Mouse (Mus musculus) thymus, postnatal 10 days (tissue): ENCODE measurements around the gene Hrasls5.

ENCODE experiments used
- DNase-seq, 2 experiments: peaks; one replicate each; pipeline ENCODE4 v3.0.0; 2021; ENCODE audit warnings: low spot score in 2 of 2

Gene Hrasls5

DNA sequence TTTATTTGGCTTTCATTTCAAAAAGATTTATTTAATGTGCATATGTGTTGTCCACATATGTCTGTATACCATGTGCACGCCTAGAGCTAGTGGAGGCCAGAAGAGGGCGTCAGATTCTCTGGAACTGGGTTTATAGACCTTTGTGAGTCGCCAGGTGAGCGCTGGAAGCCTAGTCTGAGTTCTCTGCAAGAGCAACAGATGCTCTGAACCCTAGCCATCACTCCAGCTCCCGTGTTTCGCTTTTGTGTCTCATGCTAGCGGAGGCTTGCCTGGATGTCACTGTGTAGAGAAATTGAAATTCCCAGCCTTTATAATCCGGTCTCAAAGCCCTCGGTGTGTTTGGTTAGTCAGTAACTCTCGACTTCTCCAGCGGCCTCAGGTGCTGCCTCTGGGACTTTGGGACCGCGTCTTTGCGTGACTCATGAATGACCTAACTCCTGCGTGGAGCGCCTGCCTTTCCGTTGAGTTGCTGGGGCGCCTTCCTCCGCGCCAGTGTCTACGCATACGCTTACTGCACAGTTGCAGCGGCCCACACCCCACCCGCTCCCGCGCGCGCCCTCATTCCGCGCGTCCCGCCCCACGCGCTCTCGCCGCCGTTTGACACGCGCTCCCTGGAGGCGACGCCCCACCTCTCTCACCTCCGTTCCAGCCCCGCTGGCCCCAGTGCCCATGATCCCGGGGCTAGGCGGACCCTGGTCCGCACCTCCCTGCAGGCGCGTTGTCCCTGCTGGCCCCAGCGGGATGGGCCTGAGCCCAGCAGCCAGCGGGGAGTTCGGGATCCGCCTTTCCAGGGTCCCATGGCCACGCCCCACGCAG is at the start of gene Hrasls5:
Hrasls5 (plus strand) TSS at position 600 of the 816 bp plus-strand sequence.
- no peak for DNase-seq

DNA sequence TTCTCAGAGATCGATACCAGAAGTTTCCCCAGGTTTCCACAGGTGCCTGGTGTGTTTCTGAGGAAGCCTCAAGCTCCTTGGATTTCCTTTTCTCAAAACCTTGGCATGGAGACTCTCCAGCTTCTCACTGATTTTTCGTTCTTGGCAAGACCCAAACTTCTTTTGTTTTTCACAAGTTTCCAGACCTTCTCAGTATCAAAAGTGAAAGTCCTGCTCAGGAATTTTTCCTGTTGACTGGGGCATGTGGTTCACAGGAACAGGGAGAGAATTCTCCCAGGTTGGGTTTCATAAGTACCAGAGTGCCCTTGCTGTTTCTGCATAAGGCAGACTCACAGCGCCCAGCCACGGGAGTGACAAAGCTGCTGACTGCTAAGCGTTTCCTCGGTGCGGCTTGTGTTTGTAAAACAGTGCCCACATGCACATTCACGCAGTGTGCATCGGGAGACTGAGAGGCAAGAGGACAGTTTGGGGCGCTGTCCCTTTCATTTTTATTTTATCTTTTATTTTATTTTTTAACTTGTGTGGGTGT is 49.7 kb upstream of the Hrasls5 start:
- no peak for DNase-seq

DNA sequence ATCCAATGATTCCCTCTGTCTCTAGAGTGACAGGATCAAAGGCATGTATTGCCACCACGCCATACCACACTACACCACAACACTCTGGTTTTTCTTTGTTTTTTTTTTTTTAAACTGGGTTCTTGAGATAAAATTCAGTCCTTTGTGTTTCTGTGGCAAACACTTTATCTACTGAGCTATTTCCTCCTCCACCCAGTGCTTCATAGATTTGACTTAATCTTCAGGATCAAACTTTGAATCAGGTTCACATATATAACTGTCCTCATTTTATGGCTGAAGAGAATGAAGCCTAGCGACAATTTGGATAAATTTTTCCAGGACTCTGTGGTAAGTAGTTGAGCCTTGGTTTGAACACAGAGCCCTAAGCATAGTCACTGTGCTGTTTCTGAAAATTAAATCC is 48.7 kb upstream of the Hrasls5 start:
- DNase-seq = no peak

DNA sequence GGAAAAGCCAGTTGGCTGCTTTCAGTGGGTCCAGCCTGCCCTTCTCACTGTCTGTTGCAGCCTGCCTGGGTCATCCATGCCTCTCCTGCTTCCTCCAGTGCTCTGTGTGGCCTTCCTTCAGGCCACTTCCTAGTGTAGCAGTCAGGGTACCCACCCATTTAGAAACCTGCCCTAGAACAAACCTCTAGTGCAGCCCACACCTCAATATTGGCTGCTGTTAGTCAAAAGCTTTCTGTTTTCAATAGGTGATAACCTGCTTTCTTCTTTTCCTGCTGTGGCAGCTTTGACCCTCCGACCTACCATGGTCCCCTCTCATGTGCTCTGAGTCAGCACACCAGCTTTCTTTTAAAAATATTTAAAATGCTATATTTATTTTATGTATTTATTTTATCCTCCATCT is 47.9 kb upstream of the Hrasls5 start:
- no peak for DNase-seq

DNA sequence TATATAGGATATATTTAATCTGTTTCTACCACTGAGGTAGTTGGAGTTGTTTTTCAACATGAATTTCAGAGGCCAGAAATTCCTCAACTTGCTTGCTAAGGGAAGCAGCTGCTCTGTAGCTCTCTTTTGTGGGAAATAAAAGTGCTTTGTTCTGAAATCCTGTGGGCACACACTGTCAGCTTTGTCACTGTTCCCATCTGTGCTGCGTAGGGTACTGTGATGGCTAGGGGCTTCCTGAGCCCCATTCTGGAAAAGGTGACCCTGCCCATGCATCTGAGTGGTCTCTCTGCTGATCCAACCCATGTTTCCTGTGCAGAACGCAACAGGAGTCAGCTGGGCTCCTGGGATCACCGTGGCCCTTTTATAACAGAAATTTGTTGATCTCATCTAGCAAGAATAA is 45.5 kb upstream of the Hrasls5 start:
- no peak for DNase-seq

DNA sequence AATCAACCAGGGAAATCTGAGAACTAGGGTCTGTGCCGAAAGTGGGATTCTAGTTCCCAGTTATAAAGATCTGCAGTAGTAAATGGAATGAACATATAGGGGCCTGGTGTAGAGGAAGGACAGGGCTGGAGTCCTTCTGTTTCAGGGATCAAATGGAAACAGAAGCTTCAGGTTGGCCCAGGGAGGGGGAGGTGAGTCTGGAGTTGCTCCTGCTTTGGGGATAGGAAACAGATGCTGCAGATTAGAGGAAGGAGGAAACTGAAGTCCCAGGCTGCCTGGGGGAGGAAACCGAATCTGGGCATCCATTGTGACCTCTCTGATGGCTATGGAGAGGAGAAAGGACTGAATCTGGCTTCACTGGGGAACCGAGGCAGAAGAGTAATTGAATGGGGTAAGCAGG is 44.0 kb upstream of the Hrasls5 start:
- no peak for DNase-seq

DNA sequence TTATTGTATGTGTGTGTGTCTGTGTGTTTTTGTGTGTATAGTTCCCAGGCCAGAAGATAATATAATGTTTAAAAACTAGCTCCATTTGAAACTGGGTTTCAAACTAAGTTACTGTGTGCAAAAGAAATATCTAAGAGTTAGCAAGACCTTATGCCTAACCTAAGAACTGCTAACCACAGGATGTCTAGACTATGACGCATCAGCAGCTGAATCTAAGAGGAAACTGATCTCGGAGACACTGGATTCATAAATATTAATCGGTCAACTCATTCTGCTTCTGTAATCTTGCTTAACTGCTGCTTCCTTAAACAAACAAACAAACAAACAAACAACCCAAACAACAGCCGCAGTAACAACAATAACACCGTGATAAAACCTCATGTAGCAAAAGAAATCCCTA is 42.7 kb upstream of the Hrasls5 start:
- DNase-seq = no peak

DNA sequence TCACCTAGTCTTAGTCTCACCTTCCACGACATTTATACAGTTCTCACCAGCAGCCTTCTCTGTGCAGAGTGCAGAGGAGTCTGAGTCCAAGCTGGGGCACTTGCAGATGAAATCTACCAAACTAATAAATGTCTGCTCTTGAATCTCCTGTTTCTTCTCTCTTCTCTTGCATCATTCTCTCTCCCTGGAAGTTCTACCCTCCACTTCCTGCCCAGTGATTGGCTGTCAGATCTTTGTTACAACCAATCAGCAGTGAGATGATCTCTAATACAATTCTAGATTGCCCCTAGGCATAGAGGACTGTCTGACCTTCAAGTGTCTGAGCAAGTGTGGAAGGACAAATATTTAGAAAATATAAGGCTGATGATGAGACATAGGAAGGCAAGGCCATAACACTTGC is 36.2 kb upstream of the Hrasls5 start:
- DNase-seq = no peak

DNA sequence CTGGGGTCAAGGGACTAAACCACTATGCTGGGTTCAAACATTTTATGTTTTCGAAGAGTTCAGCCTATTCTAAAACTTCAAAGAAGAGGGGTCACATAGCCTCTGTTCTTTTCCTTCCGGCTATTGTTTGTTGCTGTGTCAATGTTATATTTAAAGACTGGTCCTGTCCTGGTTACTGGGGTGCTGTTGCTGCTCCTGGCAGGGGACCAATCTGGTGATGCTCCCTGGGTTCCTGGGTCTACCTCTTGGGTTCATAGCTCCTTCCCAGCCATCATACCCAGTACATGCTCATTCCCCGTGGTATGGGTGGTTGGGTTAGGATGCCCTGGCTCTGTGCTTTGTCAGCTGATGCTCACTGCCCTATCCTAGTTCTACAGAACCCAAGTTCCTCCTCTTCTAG is 34.6 kb upstream of the Hrasls5 start:
- DNase-seq = no peak

DNA sequence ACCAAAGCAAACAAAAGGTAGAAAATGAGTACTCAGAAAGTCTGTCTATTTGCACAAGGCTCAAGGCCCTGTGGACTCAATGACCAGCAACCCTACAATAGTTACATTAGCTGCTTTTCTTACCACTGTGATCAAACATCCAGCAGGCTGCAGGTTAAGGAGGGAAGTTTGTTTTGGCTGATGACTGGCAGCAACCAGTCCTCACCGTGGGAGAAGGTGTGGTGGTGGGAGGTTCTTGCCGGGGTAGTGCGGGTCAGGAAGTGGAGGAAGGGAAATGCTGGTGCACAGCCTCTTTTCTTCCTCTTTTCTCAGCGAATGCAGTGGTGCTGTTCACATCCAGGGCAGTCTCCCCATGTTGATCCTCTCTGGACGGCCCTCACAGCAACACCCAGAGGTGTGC is 31.3 kb upstream of the Hrasls5 start:
- DNase-seq = no peak

DNA sequence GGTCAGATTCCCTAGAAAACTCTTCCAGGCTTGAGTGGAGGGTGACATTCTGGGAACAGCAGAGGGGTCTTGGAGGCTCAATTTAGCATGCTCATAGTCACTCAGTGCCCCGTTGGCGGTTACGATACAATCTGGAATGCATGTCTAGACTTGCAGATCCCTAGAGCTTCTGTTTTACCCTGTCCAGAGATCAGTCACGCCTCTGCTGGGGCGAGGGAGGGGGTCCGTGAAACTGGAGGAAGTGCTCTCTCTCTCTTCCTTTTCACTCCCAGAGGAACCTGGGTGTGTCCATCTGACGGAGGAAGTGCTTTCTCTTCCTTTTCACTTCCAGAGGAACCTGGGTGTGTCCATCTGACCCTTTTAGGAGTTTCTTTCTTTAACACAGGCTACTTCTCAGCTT is 29.2 kb upstream of the Hrasls5 start:
- no peak for DNase-seq

DNA sequence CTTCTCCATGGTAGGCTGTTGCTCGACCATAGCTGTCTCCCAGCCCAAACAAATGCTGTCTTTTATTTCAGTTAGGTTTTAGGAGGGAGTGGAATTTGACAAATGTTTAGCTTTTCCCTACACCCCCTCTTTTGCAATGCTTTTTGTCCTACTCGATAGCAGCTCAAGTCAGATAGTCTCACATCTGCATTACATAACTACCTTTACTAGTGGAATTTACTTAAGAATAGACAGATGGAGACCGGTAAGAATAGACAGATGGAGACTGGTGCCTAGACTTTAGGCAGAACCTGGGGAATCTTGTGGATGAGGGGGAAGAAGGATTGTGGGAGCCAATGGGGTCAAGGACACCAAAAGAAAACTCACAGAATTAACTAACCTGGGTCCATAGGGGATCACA is 28.7 kb upstream of the Hrasls5 start:
- DNase-seq = no peak

DNA sequence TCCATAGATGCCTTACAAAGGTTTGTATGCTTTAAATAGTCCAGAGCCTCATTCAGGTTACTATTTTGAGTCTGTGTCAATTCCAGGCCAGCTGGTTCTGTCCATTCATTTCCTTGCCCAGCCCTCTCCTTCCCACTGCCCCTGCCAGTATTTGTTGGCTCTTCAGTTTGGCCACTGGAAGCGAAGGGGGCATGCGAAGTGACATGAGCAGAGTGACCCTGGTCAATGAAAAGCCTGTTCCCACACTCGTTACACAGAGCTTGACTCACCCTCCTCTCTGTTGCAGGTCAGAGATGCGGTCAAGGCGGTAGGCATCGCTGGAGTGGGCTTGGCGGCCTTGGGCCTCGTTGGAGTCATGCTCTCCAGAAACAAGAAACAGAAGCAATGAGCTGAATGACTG is 27.1 kb upstream of the Hrasls5 start:
- no peak for DNase-seq

DNA sequence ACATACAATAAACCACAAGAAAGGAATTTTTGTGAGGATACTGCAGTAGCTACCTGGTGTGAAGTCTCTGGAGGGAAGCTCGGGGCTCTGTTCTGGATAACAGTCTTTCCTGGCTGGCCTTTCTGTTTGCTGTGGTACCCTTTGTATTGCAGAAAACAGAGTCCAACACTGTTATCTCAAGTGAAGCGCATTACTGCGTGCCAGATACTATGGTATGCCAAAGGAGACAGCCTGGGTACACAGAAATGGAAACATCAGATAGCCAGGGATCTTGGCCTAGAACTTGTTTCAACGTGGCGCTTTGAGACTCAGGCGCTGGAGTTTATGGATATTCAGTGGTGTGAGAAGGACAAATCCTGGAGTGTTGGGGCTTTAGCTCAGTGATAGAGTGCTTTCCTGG is 26.6 kb upstream of the Hrasls5 start:
- no peak for DNase-seq

DNA sequence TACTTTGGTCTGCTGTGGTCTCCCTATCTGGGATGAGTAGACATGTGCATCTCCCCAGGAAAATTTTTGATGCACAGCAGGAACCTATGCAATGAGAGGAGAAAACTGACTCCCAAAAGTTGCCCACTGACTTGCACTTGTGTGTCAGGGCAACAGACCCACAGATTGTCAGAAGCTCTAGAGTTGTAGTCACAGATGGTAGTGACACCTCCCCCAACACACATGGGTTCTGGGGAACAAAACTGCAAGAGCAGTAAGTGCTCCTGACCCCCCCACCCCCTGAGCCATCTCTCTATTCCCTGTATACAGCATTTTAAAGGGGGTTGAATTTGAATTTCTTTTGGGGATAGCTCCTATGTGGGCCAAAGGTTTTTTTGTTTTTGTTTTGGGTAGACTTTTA is 21.5 kb upstream of the Hrasls5 start:
- no peak for DNase-seq

DNA sequence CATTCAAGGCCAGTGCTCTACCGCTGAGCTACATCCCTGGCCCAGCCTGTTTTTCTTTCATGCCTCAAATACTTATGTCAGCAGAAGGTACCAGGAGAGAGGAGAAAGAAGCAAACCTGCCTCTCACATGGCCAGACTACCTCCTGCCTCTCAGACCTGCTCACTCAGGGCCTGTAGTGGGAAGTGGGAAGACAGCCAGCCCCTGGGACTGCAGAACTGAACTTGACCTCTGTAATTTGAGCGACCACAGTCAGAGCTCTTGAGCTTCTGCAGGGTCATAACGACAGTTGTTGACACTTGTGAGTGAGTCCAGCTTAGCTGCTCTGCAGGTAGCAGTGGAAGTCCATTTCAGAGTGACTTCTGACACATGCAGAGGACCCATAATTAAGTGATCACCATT is 20.3 kb upstream of the Hrasls5 start:
- DNase-seq = no peak

DNA sequence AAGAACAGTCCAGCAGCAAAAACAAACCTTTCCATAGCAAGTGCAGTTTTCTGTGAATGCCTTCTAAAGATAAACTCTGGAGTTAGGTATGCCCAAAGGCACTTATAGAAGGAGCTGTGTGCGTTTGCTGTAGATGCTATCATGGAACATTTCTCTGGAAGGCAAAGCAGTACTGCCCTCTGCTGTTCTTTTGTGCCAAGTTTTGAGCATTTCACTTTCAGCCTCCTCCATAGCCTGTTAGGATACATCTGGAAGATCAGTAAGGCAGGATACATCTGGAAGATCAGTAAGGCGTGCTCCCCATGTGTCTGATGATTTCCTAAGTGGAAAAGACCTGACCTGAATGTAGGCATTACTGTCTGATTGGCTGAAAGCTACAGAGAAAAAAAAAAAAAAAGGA is 16.8 kb upstream of the Hrasls5 start:
- no peak for DNase-seq

DNA sequence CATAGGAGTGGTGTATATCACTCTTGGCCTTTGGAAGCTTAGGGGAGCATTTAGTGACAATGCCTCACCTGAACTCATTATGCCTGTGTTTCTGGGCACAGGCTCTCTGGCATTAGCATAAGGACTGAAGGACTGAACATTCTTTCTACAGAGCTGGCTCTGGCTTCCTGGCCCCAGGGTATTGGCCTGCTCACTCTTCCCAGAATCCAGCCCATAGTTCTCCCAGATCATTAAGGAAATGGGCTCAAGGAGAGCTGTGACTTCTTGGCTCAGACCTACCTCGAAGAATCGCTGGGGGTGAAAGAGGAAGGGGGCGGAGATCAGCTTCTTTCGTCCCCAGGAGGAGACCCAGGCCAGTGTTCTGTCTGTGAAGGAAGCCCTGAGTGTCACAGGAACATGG is 13.9 kb upstream of the Hrasls5 start:
- no peak for DNase-seq

DNA sequence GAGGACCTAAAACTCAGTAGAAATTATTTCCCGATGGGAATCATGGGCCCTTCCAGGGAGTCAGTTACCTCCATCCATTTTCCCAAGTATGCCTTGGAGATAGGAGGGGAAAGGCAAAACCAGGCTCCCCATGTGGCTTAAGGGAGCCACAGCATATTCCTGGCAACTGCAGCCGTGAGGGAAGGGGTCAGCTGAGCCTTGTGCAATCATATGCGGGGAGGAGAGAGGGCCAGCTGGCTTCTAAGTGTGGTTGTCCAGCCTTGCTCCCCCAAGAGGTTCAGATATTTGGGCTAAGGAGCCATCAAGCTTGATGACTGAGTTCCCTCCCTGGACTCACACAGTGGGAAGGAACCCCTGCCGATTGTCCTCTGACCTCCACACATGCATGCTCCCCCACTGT is 10.8 kb upstream of the Hrasls5 start:
- no peak for DNase-seq

DNA sequence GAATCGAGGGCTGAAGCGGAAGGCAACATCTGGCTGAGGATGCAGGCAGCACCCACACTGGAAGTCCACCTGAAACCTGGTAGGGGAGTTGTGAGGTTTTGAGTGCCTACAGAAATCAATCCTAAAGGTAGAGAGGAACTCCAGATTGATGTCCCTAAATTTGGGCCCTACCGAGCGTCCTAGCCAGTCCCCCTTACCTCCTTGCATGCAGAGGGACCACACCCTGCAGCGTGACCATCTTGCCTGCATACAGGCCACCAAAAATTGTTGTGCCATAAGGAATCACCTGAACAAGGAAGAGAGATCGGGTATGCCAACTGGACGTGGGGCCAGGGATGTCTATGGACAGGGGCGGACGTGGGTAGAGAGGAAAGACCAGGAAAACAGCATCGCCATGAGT is 8.2 kb upstream of the Hrasls5 start:
- DNase-seq = no peak

DNA sequence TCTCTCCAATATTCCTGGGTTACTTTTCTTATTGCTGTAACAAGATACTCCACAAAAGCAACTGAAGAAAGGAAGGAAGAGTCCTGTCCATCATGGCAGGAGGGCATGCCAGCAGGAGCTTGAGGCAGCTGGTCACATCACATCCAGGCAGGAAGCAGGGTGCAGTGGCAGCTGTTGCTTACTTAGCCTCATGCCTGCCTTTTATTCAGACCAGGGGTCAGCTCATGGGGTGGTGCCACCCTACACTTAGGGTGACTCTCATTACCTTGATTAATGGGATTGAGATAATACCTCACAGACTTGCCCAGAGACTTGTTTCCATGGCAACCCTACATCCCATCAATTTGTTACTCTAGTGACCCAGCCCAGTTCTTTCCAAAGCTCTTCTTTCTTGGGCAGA is 7.3 kb upstream of the Hrasls5 start:
- DNase-seq = no peak

DNA sequence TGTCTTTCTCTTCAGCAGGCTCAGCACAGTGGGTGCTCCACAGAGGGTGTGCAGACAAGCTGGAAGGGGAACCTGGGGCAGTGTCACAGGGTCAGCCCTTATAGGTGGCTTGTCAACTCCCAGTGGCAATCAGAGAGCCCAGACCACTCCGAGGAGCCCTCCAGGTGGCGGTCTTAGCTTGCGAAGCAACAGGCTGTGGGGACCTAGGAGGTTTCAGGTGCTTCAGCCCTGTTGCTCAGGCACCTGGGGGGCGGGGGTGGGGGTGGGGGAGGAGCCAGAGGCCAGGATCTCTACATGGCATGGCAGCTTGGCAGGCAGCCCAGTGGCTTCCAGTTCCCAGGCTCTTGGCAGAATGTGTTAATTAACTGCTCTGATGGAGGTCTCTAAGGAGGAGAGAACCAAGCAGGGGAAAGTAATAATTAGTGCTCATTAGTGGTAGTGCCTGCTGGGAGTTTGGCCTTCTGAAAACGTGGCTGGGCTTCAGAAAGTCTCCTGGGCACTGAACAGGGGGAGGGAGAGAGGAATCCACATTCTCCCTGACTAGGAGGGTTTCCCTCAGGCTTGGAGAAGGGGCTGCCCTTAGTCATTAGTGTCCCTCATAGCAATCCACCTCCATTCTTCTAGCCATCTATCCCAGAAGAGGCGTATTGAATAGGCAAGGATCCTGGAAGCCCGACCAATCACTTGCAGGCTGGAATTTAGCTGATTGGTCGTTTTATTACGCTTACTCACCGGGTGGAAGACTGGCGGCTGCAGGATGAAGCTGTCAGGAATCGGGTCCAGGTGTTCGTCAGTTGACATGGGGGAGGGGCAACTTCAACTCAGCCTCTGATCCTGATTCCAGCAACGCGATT is 6.2 kb upstream of the Hrasls5 start:
- DNase-seq = no peak
